Mouse (Mus musculus) midbrain, embryonic 13.5 days (tissue): ENCODE measurements around the gene Vti1a. TPM values are rescaled to one million over a fixed set of nuclear protein-coding genes. Genes with fewer than 3 reads are reported as not detected.

ENCODE experiments used
- ATAC-seq: fragments of 200-750 bp; cut with Nextera tagmentation; 2 replicates; pipeline ENCODE4 v1.8.0; 2017; ENCODE audit warnings: mild to moderate bottlenecking, moderate TSS enrichment, moderate library complexity
- H3K27ac ChIP-seq: fragments of 300-500 bp; sonication (generic); 2 replicates; pipeline ENCODE4 v1.5.1; 2015; ENCODE audit warnings: inconsistent platforms, mild to moderate bottlenecking, moderate library complexity
- H3K27me3 ChIP-seq: fragments of 300-500 bp; sonication (generic); 2 replicates; pipeline ENCODE4 v1.6.1; 2015; ENCODE audit warnings: mild to moderate bottlenecking, inconsistent platforms
- H3K36me3 ChIP-seq: fragments of 300-500 bp; sonication (generic); 2 replicates; pipeline ENCODE4 v1.6.1; 2015; ENCODE audit warnings: mild to moderate bottlenecking, inconsistent platforms
- H3K4me1 ChIP-seq: fragments of 300-500 bp; sonication (generic); replicated peaks from 2 replicates; pipeline ENCODE4 v1.6.1; 2015; ENCODE audit warnings: inconsistent platforms
- H3K4me2 ChIP-seq: fragments of 300-500 bp; sonication (generic); replicated peaks from 2 replicates; pipeline ENCODE4 v1.6.1; 2015; ENCODE audit warnings: moderate library complexity, mild to moderate bottlenecking, inconsistent platforms
- H3K4me3 ChIP-seq: fragments of 300-500 bp; sonication (generic); replicated peaks from 2 replicates; pipeline ENCODE4 v1.5.1; 2015; ENCODE audit warnings: mild to moderate bottlenecking, inconsistent platforms
- H3K9ac ChIP-seq: fragments of 300-500 bp; sonication (generic); replicated peaks from 2 replicates; pipeline ENCODE4 v1.6.1; 2015; ENCODE audit warnings: mild to moderate bottlenecking, inconsistent platforms
- H3K9me3 ChIP-seq: fragments of 300-500 bp; sonication (generic); 2 replicates; pipeline ENCODE4 v1.6.1; 2016; ENCODE audit warnings: mild to moderate bottlenecking, inconsistent platforms
- WGBS: fragments of 180-500 bp; shearing (Covaris S2); methylation state at CpG from one replicate; pipeline ENCODE4 v1.1.7; 2015; 5-methylcytosine and 5-hydroxymethylcytosine counted together
- polyA plus RNA-seq: library from polyadenylated mRNA; unstranded; fragments of >200 nt; fragmentation: Nextera tagmentation; extraction: Ambion mirVana; gene quantifications from 2 replicates; pipeline ENCODE4 v1.2.1, GENCODE M21; 2015

Vti1a gene
- polyA plus RNA-seq, 1 experiment from 2014 or later = 31.4 TPM

DNA sequence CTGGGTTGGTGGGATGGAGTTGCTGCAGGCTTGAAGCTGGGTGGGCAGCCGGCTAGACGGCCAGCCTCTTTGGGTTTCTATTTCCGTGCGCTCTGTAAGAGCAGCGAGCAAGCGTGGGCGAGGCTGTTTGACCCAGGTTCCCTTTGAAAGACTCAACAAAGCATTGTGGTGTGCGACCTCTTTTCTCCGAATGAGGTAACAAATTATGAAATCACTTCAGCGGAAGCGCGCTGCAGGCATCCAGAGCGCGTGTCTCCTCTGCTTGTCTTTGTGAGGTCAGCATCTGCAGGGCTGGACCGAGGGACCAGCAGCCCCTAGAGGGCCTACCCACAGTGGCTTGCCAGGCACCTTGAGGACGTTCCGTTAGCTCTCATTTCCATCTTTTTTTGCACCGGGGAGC is 306.7 kb downstream of the Vti1a start:
- peaks cover 68% of the 10 kb centered on the region for H3K4me1 ChIP-seq

DNA sequence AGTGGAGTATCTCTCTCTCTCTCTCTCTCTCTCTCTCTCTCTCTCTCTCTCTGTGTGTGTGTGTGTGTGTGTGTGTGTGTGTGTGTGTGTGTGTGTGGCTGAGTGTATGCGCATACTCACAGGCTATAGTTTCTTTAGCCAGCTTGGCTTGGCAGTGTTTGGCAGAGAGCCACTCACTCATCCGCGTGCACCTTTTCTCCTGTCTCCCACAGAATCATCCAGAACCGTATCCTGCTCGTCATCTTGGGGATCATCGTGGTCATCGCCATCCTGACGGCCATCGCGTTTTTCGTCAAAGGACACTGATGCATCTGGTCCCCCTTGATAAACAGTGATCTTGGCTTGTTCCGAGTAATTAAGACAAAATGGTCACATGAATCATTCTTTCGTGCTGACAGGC is 307.5 kb downstream of the Vti1a start:
- H3K36me3 ChIP-seq = no peaks in the 10 kb centered on the region

More for the DNA sequence above, 306.7 kb downstream of the Vti1a start:
- Histone ChIP-seq H3K9ac (no peak overlapping the region), H3K27ac (peak overlapping the region; percentile 46; the same call in 1 of the 2 replicates), H3K27me3 (no peaks in the 10 kb centered on the region), H3K9me3 (no peaks in the 10 kb centered on the region), H3K36me3 (no peaks in the 10 kb centered on the region), H3K4me2 (no peak overlapping the region), H3K4me3 (no peak overlapping the region)
- ATAC-seq = no peak
- WGBS = 74% methylated on average over 18 of the region's 18 CpGs

DNA sequence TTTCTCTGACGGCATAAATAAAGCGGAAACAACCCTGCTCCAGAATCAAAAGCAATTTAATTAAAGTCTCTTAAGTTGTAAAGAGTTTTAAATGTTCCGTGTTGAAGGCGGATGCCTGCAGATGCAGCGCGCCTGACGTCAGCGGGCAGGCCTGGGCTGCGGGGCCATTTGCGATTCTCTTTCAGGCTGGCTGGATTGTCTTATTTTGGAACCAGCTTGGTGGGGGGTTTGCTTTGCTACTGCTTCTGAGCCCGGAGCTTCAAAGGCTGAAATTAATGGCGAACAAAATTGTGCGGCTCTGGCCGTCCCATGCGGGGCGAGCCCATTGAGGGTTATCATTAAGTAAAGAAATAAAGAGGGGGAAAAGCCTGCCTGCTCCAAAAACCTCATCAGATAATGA is 310.4 kb downstream of the Vti1a start:
- 0 out of 2 replicates have a peak overlapping the region, but pooled peaks have one; percentile 8 for H3K9ac ChIP-seq
- ATAC-seq = peak; percentile 34
- no peaks in the 10 kb centered on the region for H3K9me3 ChIP-seq
- peaks cover 9% of the 10 kb centered on the region; the same call in 1 of the 2 replicates for H3K27me3 ChIP-seq
- 31% methylated on average over 16 of the region's 16 CpGs for WGBS
- peak overlapping the region; percentile 37 for H3K4me2 ChIP-seq
- H3K27ac ChIP-seq = peak overlapping the region; percentile 91
- H3K4me3 ChIP-seq = 0 out of 2 replicates have a peak overlapping the region, but pooled peaks have one; percentile 3
- H3K36me3 ChIP-seq = no peaks in the 10 kb centered on the region
- H3K4me1 ChIP-seq = peaks cover 73% of the 10 kb centered on the region

More for the DNA sequence above, 307.5 kb downstream of the Vti1a start:
- peaks cover 76% of the 10 kb centered on the region for H3K4me1 ChIP-seq
- no peak for ATAC-seq
- no peak overlapping the region for H3K4me2 ChIP-seq
- H3K4me3 ChIP-seq = no peak overlapping the region
- no peaks in the 10 kb centered on the region for H3K9me3 ChIP-seq
- H3K27me3 ChIP-seq = no peaks in the 10 kb centered on the region
- WGBS = 61% methylated on average over 12 of the region's 13 CpGs
- H3K9ac ChIP-seq = no peak overlapping the region
- H3K27ac ChIP-seq = no peak overlapping the region

DNA sequence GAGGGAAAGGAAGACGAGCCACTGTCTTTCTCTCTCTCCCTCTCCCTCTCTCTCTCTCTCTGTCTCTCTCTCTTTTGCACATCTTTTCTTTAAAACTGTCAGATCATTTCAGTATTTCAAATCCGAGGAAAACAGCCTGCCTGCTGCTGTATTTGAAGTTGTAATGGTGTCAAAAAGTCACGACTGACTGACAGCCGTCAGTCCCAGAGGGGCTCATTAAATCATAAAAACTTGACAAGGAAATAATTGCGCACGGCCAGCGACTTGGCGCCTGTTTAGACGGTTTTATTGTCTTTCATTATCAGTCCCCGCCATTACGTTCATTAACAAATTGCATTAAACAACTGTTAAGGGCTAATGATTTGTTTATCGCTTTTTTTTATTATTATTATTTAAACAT is 310.9 kb downstream of the Vti1a start:
- H3K27me3 ChIP-seq = peaks cover 10% of the 10 kb centered on the region
- 0 out of 2 replicates have a peak overlapping the region, but pooled peaks have one; percentile 8 for H3K9ac ChIP-seq
- ATAC-seq = peak; percentile 28
- no peak overlapping the region for H3K4me3 ChIP-seq
- 55% methylated on average over 12 of the region's 12 CpGs for WGBS
- no peaks in the 10 kb centered on the region for H3K36me3 ChIP-seq
- peak overlapping the region; percentile 37 for H3K4me2 ChIP-seq
- H3K4me1 ChIP-seq = peaks cover 69% of the 10 kb centered on the region
- no peaks in the 10 kb centered on the region for H3K9me3 ChIP-seq
- H3K27ac ChIP-seq = peak overlapping the region; percentile 91

DNA sequence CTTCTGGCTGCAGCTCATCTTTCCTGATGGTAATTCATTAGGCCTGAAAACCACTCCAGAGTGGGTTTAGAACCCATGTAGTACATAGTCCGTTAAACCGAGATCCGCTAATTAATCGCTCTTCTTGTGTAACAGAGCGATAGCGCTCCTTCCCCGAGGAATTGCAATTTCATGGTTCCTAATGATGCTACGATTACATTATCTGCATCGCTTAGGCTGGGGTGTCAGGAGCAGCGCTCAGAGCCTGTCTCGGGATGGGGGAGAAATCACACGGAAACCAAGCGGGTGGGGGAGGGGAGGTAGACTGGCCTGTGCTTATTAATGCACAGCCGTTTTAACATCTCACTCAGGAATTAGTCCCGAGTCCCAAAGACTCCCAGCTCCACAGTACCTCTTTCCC is 319.4 kb downstream of the Vti1a start:
- peaks cover 13% of the 10 kb centered on the region; the same call in 1 of the 2 replicates for H3K4me1 ChIP-seq
- H3K9me3 ChIP-seq = no peaks in the 10 kb centered on the region
- no peak overlapping the region for H3K27ac ChIP-seq
- 43% methylated on average over 15 of the region's 15 CpGs for WGBS
- peaks cover 30% of the 10 kb centered on the region for H3K27me3 ChIP-seq
- H3K9ac ChIP-seq = no peak overlapping the region
- H3K36me3 ChIP-seq = no peaks in the 10 kb centered on the region
- no peak overlapping the region for H3K4me2 ChIP-seq
- no peak for ATAC-seq
- no peak overlapping the region for H3K4me3 ChIP-seq

DNA sequence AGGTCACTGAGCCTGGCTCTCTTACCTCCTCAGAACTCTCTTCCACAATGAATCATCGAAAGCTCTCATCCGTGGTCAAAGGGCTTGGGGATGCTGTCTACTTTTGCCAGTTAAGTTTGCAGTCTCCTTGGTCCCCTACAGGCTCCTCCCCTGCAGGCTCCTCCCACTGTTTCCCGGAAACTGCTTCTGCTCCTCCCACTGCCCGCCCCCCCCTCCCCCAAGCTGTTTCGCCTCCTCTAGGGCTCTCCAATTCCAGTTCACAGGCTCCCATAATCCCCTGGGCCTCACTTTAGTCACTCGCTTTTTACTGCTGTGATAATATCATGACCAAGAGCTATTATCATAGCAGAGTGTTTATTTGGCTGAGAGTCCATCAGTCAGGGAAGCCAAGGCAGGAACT is 324.2 kb downstream of the Vti1a start:
- H3K27ac ChIP-seq = no peak overlapping the region
- no peak overlapping the region for H3K9ac ChIP-seq
- peaks cover 38% of the 10 kb centered on the region for H3K27me3 ChIP-seq
- 83% methylated on average over 6 of the region's 6 CpGs for WGBS
- H3K4me3 ChIP-seq = no peak overlapping the region
- H3K4me2 ChIP-seq = no peak overlapping the region
- peaks cover 28% of the 10 kb centered on the region for H3K4me1 ChIP-seq
- H3K9me3 ChIP-seq = no peaks in the 10 kb centered on the region
- no peaks in the 10 kb centered on the region for H3K36me3 ChIP-seq
- no peak for ATAC-seq

DNA sequence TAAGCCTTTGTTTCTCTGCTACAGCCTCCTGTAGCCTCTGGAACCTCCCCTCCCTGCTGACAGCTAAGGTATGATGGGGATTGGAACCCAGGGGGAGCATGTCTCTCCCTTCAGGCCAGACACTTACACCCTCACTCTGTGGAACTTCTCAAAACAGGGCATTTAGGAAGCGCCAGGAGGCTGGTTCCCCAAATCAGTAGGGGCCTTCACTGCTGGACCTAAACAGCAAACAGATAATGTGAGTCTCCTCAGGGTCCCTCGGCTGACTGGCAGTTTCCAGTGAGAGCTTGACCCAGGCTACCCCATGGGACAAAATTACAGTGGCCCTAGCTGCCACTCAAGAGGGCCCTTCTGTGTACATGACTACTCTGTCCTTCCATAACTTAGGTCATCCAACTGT is 325.8 kb downstream of the Vti1a start:
- Histone ChIP-seq H3K4me1 (peaks cover 20% of the 10 kb centered on the region), H3K9ac (no peak overlapping the region), H3K9me3 (no peaks in the 10 kb centered on the region), H3K27me3 (peaks cover 53% of the 10 kb centered on the region), H3K4me3 (no peak overlapping the region), H3K4me2 (no peak overlapping the region), H3K27ac (no peak overlapping the region), H3K36me3 (no peaks in the 10 kb centered on the region)
- no peak for ATAC-seq
- WGBS = 68% methylated on average over 2 of the region's 2 CpGs

DNA sequence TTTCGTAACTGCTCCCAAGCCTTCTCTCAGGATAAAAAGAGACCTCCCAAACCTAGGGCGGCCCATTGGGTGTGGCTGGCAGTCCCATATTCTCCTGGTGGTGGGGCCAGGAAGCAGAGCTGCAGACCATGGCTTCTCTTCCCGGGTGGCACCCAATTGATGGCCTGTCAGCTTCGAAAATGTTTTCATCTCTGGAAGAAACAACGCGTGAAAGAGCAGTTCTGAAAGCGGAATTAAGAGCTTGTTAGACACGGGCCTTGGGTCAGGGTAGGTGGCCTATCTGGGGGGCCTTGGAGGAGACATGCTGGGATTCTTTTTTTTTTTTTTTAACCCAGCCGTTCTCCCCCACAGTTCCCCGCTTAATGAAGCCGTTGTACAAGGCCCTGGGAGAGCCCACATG is 326.3 kb downstream of the Vti1a start:
- no peak overlapping the region for H3K27ac ChIP-seq
- peaks cover 57% of the 10 kb centered on the region for H3K27me3 ChIP-seq
- ATAC-seq = no peak
- H3K9ac ChIP-seq = no peak overlapping the region
- H3K4me1 ChIP-seq = peaks cover 20% of the 10 kb centered on the region
- H3K9me3 ChIP-seq = no peaks in the 10 kb centered on the region
- WGBS = 28% methylated on average over 11 of the region's 11 CpGs
- H3K4me3 ChIP-seq = no peak overlapping the region
- H3K4me2 ChIP-seq = no peak overlapping the region
- no peaks in the 10 kb centered on the region for H3K36me3 ChIP-seq

DNA sequence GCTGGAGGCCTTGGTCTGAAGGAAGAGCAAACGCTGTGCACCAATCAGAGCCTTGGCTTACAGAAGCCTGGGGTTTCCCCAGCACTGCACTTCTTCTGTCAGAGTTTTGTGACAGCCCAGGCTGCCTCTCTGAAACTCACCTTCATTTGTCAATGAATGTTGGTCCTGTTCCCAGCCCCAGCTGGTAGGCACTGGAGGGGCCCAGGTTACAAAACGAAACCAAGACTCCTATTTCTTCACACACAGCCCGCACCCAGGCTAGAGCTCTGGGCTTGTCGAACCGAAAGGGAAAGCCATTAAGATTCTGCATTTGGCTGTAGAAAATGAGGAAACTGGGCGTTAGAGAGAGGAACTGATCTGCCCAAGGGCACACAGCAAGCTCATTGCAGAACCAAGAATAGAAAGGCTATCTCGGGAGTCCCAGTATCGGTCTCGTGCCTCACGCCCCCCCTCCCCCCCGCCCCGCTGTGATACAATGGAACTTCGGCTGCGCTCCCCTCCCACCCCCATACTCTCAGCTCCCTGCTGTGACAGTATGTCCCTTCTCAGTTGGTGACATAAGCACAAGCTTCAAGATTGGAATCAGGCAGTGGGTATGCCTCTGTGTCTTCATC is 327.3 kb downstream of the Vti1a start:
- H3K9me3 ChIP-seq = no peaks in the 10 kb centered on the region
- WGBS = 14% methylated on average over 14 of the region's 14 CpGs
- peaks cover 51% of the 10 kb centered on the region for H3K27me3 ChIP-seq
- H3K36me3 ChIP-seq = no peaks in the 10 kb centered on the region
- no peak overlapping the region for H3K27ac ChIP-seq
- no peak for ATAC-seq
- H3K4me3 ChIP-seq = no peak overlapping the region
- peak overlapping the region; percentile 27 for H3K4me2 ChIP-seq
- no peak overlapping the region for H3K9ac ChIP-seq
- H3K4me1 ChIP-seq = peaks cover 17% of the 10 kb centered on the region

DNA sequence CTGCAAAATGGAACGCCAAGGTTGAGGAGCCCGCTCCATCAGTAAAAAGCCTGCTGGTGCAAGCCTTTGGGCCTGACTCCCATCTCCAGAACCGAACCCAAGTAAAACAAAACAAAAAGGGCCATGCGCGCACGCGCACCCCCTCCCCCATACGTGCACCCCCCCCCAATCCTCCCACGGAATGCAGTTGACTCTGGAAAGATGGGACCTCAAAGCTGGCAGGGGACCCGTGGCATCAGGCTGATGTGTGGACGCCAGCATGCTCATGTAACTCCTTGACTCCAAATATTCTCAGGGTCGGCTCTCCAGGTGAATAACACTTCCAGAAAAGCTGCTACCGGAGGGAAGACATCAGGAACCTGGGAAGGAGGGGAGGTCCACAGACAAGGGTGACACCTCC is 327.8 kb downstream of the Vti1a start:
- Histone ChIP-seq H3K36me3 (no peaks in the 10 kb centered on the region), H3K4me3 (no peak overlapping the region), H3K27ac (no peak overlapping the region), H3K4me1 (peaks cover 17% of the 10 kb centered on the region), H3K9me3 (no peaks in the 10 kb centered on the region), H3K9ac (no peak overlapping the region), H3K27me3 (peaks cover 48% of the 10 kb centered on the region), H3K4me2 (peak overlapping the region; percentile 27)
- ATAC-seq = no peak
- 74% methylated on average over 13 of the region's 13 CpGs for WGBS

DNA sequence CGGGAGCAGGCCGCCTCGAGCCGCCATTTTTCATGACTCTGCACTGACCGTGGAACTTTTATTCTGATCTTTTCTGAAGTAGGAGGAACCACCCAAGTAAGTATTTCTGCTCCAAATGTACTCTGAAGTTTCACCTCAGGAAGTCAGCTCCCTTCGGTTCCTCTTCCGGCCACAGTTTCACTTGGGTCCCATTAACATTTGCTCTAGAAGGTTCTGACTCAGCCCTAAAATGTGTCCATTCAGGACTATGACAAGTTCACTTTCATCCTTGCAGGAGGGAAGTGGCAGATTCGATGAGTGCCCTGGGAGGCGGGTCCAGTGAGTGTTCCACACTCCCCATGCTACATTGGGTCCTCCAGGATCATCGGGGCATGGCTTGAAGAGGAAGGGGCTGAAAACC is 333.3 kb downstream of the Vti1a start:
- H3K4me3 ChIP-seq = no peak overlapping the region
- WGBS = 95% methylated on average over 10 of the region's 10 CpGs
- no peaks in the 10 kb centered on the region for H3K9me3 ChIP-seq
- H3K4me1 ChIP-seq = no peaks in the 10 kb centered on the region
- ATAC-seq = no peak
- peaks cover 27% of the 10 kb centered on the region for H3K27me3 ChIP-seq
- H3K4me2 ChIP-seq = no peak overlapping the region
- H3K9ac ChIP-seq = no peak overlapping the region
- no peaks in the 10 kb centered on the region for H3K36me3 ChIP-seq
- no peak overlapping the region for H3K27ac ChIP-seq

DNA sequence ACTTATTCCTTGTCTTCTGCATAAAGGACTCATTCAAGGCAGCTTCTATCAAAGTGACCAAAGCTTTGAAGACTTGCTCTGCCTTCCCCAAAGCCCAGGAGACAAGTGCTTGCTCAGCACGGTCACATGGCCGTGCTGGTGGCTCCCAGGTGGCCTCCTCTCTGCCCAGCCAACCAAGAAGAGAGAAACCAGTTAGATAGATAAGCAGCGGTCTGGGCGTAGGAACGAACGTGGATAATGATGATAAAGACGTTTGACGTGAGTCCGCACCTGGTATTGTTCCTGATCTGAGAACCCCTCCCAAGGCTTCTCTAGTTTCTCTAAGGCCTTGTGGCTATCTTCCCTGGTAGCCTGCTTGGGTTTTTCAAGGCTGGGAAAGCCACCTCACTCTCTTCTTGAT is 334.9 kb downstream of the Vti1a start:
- H3K9ac ChIP-seq = no peak overlapping the region
- 79% methylated on average over 9 of the region's 9 CpGs for WGBS
- H3K4me2 ChIP-seq = no peak overlapping the region
- H3K4me3 ChIP-seq = no peak overlapping the region
- no peak overlapping the region for H3K27ac ChIP-seq
- H3K27me3 ChIP-seq = peaks cover 11% of the 10 kb centered on the region; the same call in 1 of the 2 replicates
- no peak for ATAC-seq
- no peaks in the 10 kb centered on the region for H3K4me1 ChIP-seq
- H3K36me3 ChIP-seq = no peaks in the 10 kb centered on the region
- H3K9me3 ChIP-seq = no peaks in the 10 kb centered on the region
